Mouse (Mus musculus): ENCODE results near the gene Psmb9.

Psmb9 gene

GRCm38 (mm10) chr17:34205021-34205745, 17.6 kb upstream of the Psmb9 start:
- peak; percentile 95 for DNase-seq

- DNase-seq, result peak; percentile 99
These were observed 16.9 kb upstream of the Psmb9 start for GRCm38 (mm10) chr17:34204303-34205010.

DNA sequence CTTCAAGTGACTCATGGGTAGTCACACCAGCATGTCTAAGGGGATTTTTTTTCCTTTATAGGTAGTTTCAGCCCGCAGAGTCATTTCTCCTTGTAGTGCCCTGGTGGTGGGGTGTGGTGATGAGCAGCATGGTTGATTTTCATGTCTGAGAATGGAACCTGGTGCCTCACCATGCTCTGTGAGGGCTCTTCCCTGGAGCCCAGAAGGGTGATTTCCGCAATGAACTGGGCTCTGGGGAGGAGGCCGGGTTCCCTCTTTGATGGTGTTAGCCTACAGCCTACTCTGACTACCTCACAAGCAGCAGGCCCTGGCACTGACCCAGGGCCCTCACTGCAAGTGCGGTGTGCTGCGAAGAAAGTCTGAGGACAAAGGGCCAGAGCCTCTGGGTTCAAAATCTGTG, 15.9 kb upstream of the Psmb9 start, which contains the start of gene Tap2:
Gene Tap2, plus strand, starts transcription at position 84 of the 400 bp plus-strand sequence.
- peak; percentile 93 for DNase-seq

GRCm38 (mm10) chr17:34202760-34203442, 15.3 kb upstream of the Psmb9 start:
- DNase-seq, result peak; percentile 83

- DNase-seq, result peak; percentile 87
These were observed 14.0 kb upstream of the Psmb9 start for GRCm38 (mm10) chr17:34201506-34202055.

GRCm38 (mm10) chr17:34200772-34201505, 13.4 kb upstream of the Psmb9 start:
- no peak for DNase-seq

GRCm38 (mm10) chr17:34200047-34200446, 12.5 kb upstream of the Psmb9 start:
- DNase-seq, result no peak

- peak; percentile 91 for DNase-seq
These were observed 11.6 kb upstream of the Psmb9 start for GRCm38 (mm10) chr17:34199050-34199619.

DNA sequence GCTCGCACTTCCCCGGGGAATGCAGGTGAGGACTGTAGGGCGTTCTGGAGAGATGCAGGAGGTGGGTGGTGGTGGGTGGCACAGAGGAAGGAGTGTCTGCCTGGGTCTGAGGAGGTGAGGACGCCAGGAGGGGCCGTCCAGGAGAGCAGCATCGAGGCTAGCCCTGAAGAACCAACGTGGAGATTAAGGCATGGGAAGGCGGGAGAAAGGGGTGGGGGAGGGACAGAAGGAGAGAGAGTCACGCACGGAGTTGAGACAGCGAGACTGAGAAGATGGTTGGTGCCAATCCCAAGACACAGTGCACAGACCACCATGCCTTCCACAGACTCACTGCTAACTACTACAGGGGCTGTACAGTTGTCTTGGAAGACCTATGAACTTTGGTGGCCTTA, 11.0 kb upstream of the Psmb9 start:
- no peak for DNase-seq

DNA sequence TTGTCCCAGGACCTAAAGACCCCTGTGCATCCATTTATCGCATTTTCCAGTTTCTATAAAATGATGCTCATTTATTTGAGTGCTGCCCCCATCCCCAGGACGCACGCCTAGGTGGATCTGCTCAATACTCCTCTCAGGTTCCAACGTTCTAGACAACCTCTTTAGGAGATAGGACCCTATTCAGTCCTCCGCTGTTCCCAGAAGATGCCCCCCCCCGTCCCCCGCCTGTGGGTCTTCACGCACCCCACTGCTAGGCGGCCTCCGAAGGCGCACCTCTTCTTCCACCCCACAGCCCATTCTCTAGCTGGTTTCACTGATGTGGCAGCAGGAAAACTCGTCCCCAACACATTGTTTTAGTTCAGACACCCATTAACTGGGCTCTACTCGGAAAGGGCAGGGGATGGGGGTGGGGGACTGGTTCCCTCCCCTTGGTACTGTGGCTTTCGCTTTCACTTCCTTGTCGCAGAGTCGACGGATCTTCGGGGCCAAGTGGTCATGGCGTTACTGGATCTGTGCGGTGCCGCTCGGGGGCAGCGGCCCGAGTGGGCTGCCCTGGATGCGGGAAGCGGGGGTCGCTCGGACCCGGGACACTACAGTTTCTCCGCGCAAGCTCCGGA, 10.4 kb upstream of the Psmb9 start:
- DNase-seq, result peak; percentile 99

- peak; percentile 99 for DNase-seq
These were observed 9.7 kb upstream of the Psmb9 start, which contains the start of gene Psmb8 for GRCm38 (mm10) chr17:34196941-34197894. Gene Psmb8, plus strand, starts transcription at chr17:34197721.

DNA sequence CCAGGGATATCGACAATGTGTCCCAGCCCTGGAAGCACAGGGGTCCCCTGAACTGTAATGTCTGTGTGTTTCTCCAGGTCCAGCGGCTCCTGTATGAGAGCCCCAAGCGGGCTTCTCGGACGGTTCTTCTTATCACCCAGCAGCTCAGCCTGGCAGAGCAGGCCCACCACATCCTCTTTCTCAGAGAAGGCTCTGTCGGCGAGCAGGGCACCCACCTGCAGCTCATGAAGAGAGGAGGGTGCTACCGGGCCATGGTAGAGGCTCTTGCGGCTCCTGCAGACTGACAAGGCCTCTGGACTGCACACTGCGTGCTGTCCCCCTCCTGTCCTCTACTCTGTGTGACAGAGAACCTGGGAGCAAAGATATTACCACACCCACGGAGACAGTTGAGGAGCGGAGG, 8.9 kb upstream of the Psmb9 start:
- DNase-seq, result peak; percentile 92

DNA sequence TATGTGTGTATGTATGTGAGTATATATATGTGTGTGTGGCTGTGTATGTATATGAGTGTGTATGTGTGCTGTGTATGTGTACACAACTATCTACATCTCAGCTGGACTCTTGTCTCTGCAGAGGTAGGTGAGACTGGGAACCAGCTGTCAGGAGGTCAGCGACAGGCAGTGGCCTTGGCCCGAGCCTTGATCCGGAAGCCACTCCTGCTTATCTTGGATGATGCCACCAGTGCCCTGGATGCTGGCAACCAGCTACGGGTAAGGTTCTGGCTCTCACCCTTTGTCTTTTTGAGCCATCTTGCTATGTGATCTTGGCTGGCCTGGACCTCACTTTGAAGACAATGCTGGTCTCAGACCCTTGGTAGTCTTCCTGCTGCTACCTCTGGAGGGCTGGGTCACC, 7.2 kb upstream of the Psmb9 start:
- no peak for DNase-seq

DNA sequence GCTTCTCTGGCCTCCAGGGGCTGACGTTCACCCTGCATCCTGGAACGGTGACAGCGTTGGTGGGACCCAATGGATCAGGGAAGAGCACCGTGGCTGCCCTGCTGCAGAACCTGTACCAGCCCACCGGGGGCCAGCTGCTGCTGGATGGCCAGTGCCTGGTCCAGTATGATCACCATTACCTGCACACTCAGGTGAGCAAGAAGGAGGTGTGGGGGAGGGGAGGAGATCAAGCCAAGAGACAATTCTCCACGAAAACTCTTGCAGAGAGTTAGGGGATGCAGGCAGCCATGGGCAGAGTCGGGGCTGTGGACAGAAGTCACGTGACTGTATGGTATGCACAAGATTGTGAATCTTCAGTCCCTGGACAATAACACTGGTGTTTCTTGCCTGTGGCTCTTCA, 5.9 kb upstream of the Psmb9 start:
- peak; percentile 85 for DNase-seq

DNA sequence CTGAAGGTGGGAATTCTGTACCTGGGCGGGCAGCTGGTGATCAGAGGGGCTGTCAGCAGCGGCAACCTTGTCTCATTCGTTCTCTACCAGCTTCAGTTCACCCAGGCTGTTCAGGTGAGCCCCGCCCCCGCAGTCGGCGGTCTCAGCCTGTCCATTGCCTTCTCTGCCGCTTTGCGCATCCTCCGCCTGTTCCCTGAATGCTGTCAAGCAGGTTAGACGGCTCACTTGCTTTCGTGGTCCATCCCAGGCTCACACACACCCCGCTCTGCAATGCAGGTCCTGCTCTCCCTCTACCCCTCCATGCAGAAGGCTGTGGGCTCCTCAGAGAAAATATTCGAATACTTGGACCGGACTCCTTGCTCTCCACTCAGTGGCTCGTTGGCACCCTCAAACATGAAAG, 5.3 kb upstream of the Psmb9 start:
- DNase-seq, result peak; percentile 86

GRCm38 (mm10) chr17:34188986-34189385, 1.4 kb upstream of the Psmb9 start:
- peak; percentile 88 for DNase-seq

GRCm38 (mm10) chr17:34188010-34188409, 446 bp upstream of the Psmb9 start:
- no peak for DNase-seq

DNA sequence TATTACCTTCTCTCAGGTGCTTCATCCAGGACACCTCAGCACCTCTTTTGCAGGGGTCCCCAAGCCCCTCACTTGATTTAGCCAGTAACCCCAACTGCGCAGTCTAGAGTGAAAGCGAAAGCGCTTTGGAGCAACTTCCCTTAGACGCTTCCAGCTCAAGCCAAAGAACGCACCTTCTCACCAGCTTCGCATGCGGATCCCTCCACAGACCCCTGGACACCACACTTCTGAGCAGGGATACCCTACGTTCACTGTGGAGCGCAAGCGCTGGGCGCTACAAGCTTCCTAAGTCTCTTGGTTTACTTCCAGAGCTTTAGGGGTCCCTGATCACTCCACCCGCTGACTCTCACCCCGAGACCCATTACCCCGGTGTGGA, 691 bp downstream of the Psmb9 start:
- DNase-seq, result no peak

DNA sequence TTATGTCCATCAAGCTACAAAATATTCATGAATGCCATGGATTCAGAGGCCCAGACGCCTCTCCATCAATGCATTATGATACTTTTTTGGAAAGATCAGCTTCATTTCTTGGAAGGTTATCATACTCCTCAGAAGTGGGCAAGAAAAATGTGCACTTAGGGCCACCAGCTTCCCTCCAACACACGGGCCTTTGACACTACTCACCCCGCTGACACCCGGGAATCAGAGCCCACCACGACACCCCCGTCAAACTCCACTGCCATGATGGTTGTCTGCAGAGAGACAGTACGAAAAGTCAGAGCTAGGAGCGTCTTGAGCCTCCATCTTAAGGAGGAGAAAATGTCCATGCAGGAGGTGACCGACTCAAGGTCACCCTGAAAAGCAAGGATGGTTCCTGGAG, 2.0 kb downstream of the Psmb9 start:
- peak; percentile 86 for DNase-seq

DNA sequence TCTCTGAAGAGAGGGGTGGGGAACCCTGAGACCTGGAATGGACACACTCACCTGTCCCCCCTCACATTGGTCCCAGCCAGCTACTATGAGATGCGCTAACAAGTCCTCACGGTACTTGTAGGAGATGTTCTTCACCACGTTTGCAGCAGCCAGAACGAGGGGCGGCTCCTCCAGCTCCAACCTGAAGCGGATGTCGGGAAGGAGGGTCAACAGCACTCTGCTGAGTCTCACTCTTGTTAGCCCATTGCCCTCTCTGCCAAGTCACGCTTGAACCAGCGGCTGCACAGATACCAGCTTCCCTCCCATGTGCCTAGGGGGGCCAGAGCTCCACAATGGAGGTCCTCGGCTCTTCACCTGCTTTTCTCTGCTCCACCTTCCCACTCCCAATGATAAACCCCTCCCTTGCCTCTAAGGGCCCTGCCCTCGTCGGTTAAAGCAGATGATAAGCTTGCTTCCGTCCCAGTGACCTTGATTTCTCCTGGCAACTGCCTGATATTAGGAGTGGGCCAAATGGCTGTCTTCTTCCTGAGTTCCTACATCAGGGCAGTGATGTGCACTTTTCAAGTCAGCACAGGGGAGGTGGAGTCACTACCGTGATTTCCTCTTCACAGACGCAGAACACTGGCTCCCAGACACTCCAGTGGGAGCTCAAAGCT, 3.9 kb downstream of the Psmb9 start:
- peak; percentile 87 for DNase-seq
